Mouse (Mus musculus) mesoderm, embryonic 11.5 days (tissue): ENCODE data around the gene BC029722.

Experiments
- DNase-seq: peaks from one replicate; pipeline ENCODE4 v3.0.0-alpha.2; 2012; ENCODE audit warnings: low read depth, low spot score

Gene BC029722

DNA sequence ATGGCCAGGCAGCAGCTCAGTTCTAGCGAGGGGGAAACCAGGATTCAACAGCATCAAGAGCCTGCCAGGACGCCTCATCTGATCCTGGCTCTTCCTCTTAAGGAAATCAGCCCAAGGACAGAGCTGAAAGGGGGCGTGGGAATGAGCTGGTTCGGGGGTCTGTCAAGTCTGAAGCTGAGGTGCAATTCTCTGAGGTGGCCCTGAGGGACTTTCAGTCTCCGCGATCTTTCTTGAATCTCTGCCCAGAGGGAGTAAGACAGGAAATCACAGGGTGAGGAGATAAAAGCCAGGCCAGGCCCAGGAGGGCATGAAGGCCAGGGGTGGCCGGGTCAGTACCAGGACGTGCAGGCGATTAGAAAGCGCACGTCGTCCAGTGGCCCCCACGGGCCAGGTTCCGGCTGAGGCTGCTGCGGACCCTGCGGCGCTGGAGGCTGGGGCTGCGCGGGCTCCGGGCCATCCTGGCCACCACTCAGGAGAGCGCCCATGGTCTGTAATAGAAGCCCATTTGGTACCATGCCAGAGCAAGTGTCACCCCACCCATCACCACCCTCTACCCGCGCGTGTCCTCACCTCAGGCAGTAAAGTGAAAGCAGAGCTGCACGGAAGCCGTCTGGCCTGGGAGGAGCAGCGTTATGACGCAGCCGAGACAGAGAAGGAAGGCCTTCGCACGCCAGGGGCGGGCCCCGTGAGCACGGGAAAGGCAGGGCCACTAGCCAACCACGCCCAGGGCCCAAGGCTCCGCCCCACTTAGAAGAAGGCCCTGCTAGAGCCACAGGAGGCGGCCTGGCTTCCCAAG is 432 bp downstream of the BC029722 start:
- peak; percentile 87 for DNase-seq

DNA sequence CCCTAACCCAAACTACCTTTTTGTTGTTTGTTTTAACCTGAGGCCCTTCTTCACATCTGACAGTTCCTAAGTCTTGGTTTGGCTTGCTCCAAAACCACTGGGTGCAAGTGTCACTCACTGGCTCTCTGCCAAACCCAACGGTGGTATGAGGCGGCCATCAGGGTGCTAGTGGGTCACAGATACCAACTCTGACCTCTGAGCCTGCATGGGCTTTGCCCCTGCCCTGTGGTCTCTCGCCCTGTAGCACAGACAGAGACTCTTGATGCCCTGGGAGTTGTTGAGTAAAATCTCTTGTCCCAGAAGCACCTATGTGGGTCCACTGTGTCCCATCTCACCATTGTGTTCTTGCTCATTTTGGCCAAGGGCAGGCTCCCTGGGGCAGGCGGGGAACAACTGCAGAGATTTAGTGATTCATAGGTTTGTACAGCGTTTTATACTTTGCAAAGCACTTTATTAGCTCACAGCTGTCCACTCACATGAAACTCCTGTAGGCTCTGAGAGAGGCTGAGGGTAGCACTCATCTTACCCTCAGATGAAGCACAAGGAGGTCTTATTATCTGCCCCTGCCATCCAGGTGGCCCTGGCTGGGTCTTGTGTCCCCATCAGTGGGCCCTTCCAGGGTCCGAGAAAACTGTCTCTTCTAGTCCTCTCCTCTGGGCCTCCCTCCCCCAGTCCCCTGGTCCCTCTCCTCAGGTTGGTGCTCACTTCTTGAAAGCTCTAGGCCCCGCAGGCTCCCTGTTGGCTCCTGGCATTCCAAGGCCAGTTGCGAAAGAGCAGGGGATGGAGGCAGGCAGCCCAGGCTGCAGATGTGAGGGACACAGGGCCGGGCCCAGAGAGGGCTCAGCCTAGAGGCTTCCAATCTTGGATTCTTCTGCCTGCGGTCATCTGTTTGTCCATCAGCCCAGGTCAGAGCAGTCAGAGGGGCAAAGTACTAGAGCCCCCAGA is 1.7 kb downstream of the BC029722 start:
- DNase-seq: no peak

DNA sequence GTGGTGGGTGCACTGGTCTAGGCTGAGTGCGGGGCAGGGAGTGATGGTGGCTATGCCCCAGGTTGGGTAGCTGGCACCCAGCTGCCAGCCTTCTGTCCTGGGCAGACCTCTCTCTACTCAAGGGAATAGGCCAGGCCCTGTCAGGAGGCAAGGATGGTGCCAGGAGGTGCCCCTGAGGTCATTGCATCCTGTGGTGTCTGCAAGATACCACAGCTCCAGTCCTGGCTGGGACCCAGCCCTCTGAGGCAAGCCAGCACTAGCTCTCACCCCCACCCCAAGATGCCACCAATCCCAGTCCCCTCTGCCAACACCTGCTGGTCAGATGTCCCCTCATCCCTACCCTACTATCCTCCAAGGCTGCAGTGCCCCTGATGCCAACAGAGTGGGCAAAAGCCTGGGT is 3.0 kb downstream of the BC029722 start:
- no peak for DNase-seq

DNA sequence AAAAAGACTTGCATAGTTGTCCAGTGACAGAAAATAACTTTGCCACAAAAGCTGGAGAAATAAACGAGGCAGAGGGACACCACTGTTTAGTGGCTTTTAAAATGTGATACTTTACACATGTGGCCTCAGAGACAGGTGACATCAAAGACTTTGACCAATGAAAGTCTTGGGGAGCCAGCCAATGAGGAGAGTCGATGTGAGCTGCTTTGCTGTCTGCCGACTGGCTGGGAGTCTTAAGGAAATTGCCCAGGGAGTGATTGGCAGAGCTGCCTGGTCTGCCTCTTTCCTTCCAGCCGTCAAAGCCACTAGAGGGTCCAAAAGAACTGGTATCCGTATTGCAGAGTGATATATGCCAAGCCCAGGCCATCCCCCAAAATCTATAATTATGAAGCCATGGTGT is 4.4 kb downstream of the BC029722 start:
- no peak for DNase-seq

DNA sequence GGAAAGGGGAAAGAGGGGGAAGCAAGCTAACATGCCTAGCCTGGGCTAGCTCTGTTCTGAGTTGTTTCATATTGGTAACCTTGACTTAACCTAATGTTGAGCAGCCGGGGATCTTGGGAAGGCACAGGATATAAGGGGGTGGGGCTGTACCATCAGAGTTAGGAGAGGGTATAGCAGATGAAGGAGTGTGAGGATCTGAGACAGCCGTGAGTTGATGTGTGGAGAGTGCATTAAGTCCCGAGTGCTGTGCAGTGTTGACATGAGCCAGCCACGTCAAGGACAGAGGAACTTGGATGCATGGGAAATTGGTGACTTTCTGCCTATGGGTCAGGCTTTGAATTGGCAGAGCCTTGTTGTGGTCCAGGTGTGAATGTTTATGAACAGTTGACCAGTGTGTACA is 6.6 kb downstream of the BC029722 start:
- no peak for DNase-seq

DNA sequence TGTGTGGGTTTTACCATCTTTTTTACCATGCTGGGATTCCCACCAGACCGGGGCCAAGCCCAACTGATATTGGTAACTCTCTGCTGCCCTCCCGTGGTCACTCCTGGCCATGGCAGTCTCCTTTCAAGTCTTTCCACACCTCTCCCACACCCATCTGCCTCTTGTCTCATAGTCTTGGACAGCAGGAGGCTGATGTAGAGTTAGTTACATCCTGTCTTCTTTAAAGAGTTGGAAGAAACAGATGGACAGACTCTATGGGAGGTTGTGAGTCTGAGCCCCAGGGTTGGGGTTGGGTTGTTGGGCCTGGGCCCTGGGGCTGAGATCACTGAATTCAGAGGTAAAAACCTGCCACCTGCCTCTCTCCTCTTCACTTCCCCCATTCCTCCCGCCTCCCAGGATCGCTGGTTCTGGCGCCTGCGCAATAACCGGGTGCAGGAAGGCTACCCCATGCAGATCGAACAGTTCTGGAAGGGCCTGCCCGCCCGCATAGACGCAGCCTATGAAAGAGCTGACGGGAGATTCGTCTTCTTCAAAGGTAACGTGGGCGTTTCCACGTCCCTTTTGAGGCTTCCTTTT is 7.3 kb downstream of the BC029722 start:
- peak; percentile 81 for DNase-seq

DNA sequence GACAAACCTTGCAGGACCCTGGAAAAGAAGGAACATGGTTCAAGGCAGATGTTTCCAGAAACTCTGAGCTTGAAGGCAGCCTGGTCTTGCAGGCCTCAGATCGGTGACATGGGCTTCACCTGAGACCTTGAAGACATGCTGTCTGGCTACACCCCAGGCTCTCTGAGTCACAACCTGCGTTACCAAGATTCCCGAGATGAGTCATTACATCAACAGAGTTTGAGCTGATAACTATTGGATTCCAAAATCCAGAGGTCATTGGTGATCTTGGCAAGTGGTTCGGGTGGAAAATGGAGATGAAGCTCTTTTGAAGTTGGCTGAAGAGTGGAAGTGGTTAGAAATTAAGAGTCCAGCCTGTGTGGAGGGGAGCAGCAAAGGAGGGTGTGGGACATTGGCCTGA is 9.6 kb downstream of the BC029722 start:
- DNase-seq: no peak

DNA sequence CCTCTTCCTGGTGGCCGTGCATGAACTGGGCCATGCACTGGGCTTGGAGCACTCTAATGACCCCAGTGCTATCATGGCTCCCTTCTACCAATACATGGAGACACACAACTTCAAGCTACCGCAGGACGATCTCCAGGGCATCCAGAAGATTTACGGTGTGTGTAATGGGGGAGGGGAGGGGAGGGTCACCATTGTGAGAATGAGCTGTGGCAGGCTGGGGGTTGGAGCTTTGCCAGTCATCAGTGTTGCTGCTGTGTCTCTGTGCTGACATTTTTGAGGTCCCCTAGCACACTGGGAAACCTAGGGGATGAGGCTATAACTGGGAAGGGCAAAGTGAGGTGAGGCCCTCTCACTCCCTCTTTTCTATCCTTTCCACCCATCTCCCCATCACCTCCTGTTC is 11.8 kb downstream of the BC029722 start:
- no peak for DNase-seq

DNA sequence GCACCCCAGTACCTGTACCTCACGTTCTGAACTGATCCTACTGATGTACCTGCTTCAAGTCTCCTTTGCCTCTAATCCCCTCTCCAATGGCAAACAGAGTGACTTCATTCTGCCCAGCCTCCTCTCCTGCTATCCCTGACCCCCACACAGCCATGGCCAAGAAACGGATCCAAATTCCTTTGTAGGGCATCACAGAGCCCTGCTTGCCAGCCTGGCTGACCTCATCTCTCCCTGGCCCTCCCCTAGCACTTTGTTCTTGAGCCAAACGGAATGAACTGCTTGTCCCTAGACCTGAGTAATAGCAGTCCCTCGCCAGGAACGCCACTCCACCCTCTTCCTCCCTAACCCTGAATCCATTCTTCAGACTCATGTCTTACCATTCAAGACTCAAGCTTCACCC is 12.7 kb downstream of the BC029722 start:
- DNase-seq: no peak

DNA sequence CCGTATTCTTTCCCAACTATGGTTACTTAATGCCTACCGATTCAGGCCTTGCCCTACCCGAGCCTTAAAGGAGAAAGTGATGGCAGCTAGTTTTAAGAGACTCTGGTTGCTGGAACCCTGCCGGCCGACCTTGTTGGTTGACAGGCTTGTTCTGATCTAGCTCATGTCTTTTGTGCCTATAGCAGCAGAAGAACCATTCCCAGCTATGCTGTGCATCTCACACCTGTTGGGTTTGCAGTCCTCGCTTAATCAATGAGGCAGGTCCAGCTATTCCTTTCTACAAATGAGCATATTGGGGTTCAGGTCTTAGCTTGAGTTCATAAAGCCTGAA is 13.3 kb downstream of the BC029722 start:
- DNase-seq: no peak

DNA sequence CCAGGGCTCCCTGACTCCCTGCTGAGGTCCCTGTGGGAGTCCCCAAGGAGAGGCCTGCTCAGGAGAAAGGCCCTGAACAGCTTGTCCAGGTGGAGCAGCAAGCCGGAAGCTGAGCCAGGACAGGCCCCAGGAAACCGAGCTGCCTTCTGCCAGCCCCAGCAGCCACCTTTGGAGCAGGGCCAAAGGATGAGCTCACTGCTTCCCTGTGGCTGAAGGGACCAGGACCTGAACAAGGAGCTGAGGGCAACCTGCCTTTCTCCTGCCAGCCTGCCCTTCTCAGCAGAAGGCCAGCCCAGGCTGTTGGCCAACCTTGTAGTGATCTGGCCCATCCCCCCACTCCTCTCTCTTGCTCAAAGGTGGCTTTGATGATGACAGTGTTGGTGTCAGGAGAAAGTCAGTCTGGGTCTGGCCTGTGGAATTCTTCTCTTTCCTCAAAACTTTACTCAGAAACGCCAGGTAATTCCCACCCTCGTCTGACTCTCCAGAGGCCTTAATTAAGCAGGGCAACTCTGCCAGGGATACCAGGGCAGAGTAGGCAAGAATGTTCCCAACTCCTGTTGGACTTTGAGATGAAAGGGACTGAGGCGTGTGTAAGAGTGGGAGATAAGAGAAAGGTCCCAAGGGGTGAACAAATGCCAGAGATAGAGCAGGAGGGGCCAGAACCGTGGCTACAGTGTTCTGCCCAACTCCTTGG is 13.8 kb downstream of the BC029722 start:
- no peak for DNase-seq

DNA sequence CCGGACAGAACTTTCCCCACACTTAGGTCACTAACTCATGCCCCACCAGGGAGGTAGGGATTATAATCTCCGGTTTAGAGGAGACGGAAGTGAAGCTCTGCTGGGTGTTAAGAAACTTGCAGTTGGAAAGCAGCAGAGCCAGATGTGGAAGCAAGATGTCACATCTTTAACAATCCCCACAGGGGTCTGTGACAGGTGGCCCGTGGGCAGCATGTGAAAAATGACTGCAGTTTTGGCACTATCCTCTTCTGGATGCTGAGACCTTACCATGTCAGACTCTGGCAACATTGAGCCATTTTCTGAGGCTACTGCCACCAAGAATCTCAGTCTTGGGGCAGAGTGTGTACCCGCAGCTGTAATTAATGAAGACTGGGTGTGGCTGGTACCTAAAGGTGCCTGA is 15.2 kb downstream of the BC029722 start:
- no peak for DNase-seq

DNA sequence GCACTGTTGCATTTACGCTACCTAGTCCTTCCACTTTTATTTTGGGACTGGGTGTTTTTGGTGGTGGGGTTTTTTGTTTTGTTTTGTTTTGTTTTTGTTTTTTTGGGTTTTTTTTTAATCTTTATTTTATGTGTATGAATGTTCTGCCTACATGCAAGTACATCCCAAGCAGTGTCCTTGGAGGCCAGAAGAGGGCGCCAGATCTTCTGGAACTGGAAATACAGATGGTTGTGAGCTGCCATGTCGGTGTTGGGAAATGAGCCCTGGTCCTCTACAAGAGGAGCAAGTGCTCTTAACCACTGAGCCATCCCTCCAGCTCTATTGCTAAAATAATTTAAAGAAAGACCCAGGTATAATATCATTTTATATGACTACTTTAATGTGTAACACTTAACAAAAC is 16.5 kb downstream of the BC029722 start:
- DNase-seq: peak; percentile 43

DNA sequence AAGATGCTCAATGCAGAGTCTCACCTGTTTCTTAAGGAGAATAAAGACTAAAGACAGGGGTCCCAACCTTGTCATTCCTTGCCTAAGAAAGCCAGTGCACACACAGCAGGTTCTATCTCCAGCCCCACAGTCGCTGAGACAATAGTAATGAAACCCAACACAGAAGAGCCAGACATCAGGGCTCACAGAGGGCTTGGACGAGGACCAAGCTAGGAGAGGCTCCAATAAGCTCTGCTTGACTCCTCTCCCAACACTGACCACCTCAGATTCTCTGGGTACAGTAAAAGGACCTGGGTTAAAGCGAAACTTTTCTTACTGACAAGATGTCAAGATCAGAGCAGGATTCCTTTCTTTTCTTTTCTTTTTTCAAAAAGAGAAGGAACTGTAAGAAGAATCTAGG is 20.6 kb downstream of the BC029722 start:
- DNase-seq: no peak

DNA sequence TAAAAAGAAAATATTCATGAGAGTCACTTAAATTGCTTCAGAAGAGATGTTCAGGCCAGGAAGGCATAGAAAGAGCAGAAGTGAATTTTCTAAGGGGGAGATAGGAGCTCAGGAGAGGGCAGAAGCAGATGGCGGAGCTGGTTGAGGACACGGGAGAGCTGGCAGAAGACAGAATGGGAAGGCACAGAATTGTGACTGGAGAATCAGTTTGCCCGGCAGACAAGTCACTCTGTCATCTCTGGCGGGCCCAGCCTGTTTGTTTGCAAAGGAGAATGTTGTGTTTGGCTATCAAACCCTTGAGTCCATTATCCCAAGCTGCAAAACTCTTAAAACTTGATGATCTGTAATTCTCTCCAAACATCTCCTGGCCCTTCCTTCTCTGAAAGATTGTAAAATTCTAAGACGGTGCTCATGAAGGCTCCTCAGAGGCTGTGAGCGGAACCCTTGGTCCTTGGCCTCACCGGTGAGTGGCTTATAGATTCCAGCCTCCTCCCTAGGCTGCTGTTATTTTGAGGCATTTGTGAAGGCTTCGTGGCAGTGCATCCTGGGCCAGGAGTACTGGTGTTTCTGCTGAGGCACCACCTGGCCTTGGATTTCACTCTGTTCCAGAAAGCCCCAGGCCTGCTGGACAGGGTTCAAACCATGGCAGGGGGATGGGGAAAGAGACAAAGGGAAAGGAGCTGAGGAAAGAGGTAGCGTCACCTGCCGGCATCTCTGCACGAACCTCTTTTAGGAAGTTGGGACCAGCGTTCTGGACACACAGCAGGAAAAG is 24.4 kb downstream of the BC029722 start:
- no peak for DNase-seq

DNA sequence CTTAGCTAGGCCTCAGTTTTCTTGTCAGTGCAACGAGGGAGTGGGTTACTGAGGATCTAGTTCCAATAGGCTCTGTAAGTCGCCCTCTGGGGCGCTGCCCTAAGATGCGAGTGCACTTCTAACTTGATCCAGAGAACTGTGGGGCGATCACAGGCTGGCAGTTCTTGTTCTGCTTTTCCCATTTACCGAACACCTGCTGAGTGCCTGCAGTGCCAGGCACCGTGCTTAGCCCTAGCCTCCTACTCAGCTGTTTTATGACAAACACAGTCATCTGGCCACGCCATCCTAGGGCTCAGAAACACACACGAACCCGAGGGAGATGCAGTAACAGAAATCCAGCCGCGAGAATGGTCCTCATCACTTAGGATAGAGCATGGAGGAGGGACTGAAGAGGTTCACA is 26.3 kb downstream of the BC029722 start:
- DNase-seq: no peak

DNA sequence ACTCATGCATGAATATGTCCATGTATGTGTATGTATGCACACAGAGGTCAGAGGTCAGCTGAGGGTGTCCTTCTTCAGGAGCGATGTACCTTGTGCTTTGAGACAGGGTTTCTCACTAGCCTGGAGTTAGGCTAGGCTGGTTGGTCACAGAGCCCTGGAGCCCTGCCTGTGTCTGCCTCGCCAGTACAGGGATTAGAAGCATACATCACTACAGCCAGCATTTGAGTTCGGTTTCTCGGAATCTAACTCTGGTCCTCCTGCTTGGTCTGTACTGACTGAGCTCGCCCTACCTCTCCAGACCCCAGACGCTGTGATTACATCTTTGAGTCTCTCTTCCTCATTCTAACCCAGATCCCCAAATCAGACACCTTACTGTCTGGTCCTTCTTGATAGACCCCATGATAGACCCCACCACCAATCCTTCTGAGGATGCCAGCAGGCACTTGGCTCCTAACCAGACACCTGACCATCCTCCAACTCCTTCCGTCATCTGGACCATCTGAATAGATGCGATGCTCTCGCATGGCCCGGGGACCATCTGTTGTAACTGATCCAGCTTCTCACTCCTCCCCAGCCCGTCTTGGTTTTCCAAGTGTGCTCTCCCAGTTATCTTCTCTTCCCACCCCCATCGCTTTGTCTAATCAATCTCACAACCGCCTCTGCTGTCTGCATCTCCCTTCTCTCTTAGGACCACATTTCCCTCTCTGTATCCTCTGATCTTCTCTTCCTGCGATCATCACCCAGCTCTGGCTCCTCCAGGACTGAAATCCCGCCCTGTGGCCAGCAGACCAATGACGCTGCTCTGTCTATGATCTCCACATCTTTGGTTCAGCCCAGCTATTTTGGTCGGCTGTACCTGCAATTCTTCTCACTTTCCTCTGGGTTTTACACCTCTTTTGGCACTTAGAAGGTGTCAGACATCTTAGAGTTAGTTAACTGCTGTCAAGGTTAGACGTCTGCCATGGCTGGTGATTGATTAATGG is 31.0 kb downstream of the BC029722 start:
- DNase-seq: no peak

DNA sequence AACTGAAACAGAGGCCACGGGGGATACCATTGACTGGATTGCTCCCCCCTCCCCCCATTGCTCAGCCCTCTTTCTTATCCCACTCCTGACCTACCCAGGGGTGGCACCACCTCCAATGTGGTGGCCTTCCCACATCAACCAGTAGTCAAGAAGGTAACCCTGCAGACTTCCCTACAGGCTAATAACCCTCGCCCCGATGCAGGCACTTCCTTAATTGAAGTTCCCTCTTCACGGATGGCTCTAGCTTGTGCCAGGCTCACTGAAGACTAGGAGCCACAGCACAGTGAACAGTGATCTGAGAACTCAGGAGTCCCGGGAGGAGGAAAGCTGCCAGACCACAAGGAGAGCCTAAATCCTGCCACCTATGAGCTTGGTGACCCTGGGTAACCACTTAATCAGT is 32.3 kb downstream of the BC029722 start:
- DNase-seq: no peak

DNA sequence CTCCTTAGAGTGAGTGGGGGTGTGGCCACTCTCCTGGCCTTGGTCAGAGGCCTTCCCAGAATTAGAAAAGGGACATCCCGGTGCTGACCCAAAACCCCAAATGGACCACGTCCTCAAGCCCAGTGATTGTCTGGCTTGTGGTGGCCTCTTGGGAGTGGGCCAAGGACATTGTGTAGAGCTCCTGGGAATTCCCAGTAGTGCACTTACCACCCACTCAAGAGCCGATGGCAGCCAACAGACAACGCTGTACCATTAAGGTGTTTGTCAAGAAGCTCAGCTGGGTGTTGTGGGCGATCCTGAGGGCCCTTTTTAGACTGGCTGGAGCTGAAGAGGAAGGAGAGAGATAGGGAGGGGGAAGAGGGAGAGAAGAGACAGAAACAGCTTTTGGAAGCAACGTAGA is 34.7 kb downstream of the BC029722 start:
- no peak for DNase-seq

DNA sequence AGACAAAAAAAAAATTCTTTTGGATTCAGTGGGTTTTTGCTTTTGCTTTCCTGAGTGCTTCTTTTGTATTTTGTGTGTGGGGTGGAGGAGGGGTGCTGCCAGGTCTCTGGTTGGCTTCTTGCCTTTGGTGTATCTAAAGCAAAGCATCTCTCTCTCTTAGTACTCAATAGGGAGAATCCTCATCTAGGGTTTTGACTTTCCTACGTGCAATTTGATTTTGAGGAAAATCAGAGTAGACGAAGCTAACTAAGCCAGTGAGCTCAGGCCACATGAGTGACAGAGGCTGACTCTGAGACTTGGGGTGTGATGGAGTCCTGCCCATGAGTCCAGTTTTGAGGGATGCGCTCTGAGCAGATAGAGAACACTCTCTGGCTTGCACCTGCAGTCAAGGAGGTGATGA is 39.7 kb downstream of the BC029722 start:
- DNase-seq: no peak
